Mouse (Mus musculus): ENCODE measurements around the gene Rpl10a.

Rpl10a gene

GRCm38 (mm10) chr17:28331241-28332112 is 3.2 kb downstream of the Rpl10a start:
- in situ Hi-C loops (cut with MboI, MseI) = no loop called here

GRCm38 (mm10) chr17:28332113-28332914 is 4.0 kb downstream of the Rpl10a start:
- in situ Hi-C loops (cut with MboI, MseI) = no loop called here

GRCm38 (mm10) chr17:28332915-28333546 is 4.8 kb downstream of the Rpl10a start:
- in situ Hi-C loops (cut with MboI, MseI) = no loop called here

GRCm38 (mm10) chr17:28335267-28335666 is 7.0 kb downstream of the Rpl10a start:
- in situ Hi-C loops (cut with MboI, MseI) = no loop called here

GRCm38 (mm10) chr17:28337547-28337946 is 9.3 kb downstream of the Rpl10a start:
- in situ Hi-C loops (cut with MboI, MseI) = no loop called here

GRCm38 (mm10) chr17:28340578-28340977 is 12.3 kb downstream of the Rpl10a start:
- in situ Hi-C loops (cut with MboI, MseI) = no loop called here

GRCm38 (mm10) chr17:28341091-28341490 is 12.8 kb downstream of the Rpl10a start:
- in situ Hi-C loops (cut with MboI, MseI) = no loop called here

- in situ Hi-C loops (cut with MboI, MseI) = no loop called here
Observed at GRCm38 (mm10) chr17:28344050-28344607, 15.9 kb downstream of the Rpl10a start.

GRCm38 (mm10) chr17:28344670-28345069 is 16.4 kb downstream of the Rpl10a start:
- in situ Hi-C loops (cut with MboI, MseI) = no loop called here

GRCm38 (mm10) chr17:28345271-28345721 is 17.0 kb downstream of the Rpl10a start:
- in situ Hi-C loops (cut with MboI, MseI) = no loop called here

GRCm38 (mm10) chr17:28345882-28346281 is 17.6 kb downstream of the Rpl10a start:
- in situ Hi-C loops (cut with MboI, MseI) = no loop called here

- in situ Hi-C loops (cut with MboI, MseI) = no loop called here
Observed at GRCm38 (mm10) chr17:28347327-28347726, 19.1 kb downstream of the Rpl10a start.

- in situ Hi-C loops (cut with MboI, MseI) = no loop called here
Observed at GRCm38 (mm10) chr17:28348211-28348610, 19.9 kb downstream of the Rpl10a start.

GRCm38 (mm10) chr17:28349264-28349880 is 21.1 kb downstream of the Rpl10a start:
- in situ Hi-C loops (cut with MboI, MseI) = no loop called here

GRCm38 (mm10) chr17:28349901-28350465 is 21.7 kb downstream of the Rpl10a start:
- in situ Hi-C loops (cut with MboI, MseI) = no loop called here

- in situ Hi-C loops (cut with MboI, MseI) = no loop called here
Observed at GRCm38 (mm10) chr17:28350466-28351352, 22.4 kb downstream of the Rpl10a start, which contains the start of gene Tead3. TSS of gene Tead3 (minus strand) at chr17:28350817.

- in situ Hi-C loops (cut with MboI, MseI) = no loop called here
Observed at GRCm38 (mm10) chr17:28351353-28351890, 23.2 kb downstream of the Rpl10a start.

- in situ Hi-C loops (cut with MboI, MseI) = no loop called here
Observed at GRCm38 (mm10) chr17:28352018-28352417, 23.7 kb downstream of the Rpl10a start.

GRCm38 (mm10) chr17:28355871-28356270 is 27.6 kb downstream of the Rpl10a start:
- in situ Hi-C loops (cut with MboI, MseI) = no loop called here

Data from T-helper 17 cell (primary cell).